8 mouse cellular contexts compared by ENCODE assay signal in genomic region chr19:45014335-45014971, GRCm38 (mm10). TPM values are rescaled to one million over a fixed set of nuclear protein-coding genes. Genes with fewer than 3 reads are reported as not detected.
DNase-seq lines count a peak whose midpoint lies in the region; ATAC-seq lines count a peak whose summit lies in the region.

TSS of gene Lzts2 (plus strand) at chr19:45014414.

- no peaks in the 10 kb centered on the region for H3K9me3 ChIP-seq in intestine, embryonic 14.5 days (ENCODE audit: control insufficient read depth, low read length)
- H3K9me3 ChIP-seq in neural tube, embryonic 13.5 days: no peaks in the 10 kb centered on the region

- peak in 1 of 2 experiments; percentile 47 for DNase-seq in heart, adult 18-20 months
- DNase-seq in heart, adult 11 months: no peak
- no peak for DNase-seq in adrenal gland, postnatal 25 days
- no peak for DNase-seq in gastrocnemius, postnatal 14 days
- peak; percentile 70 for DNase-seq in intestine, embryonic 14.5 days (ENCODE audit: low spot score)
- DNase-seq in liver: peak; percentile 30
- no peak for DNase-seq in MN1 (ENCODE audit: low spot score)

- H3K4me2 ChIP-seq in intestine, embryonic 14.5 days (ENCODE audit: low read length): peak within 1 kb of the TSS; percentile 97
- peak within 1 kb of the TSS; percentile 91 for H3K4me2 ChIP-seq in neural tube, embryonic 13.5 days

- intact Hi-C loops in gastrocnemius, postnatal 14 days (cut with DNase I; ENCODE audit: low total_unique reads): no loop called here

- peak within 1 kb of the TSS; percentile 97 for H3K27ac ChIP-seq in intestine, embryonic 14.5 days (ENCODE audit: low read depth)
- peak within 1 kb of the TSS; percentile 98 for H3K27ac ChIP-seq in neural tube, embryonic 13.5 days (replicated peaks)

- H3K27me3 ChIP-seq in intestine, embryonic 14.5 days (replicated peaks; ENCODE audit: control insufficient read depth, insufficient read depth, low read length): no peaks in the 10 kb centered on the region
- no peaks in the 10 kb centered on the region for H3K27me3 ChIP-seq in neural tube, embryonic 13.5 days

- H3K36me3 ChIP-seq in intestine, embryonic 14.5 days (ENCODE audit: control insufficient read depth, insufficient read depth, low read length): peaks cover 31% of the 10 kb centered on the region
- H3K36me3 ChIP-seq in neural tube, embryonic 13.5 days: peaks cover 24% of the 10 kb centered on the region

- peak within 1 kb of the TSS; percentile 56 for H3K4me3 ChIP-seq in intestine, embryonic 14.5 days (ENCODE audit: low read depth, low read length)
- H3K4me3 ChIP-seq in neural tube, embryonic 13.5 days: peak within 1 kb of the TSS; percentile 65

- H3K9ac ChIP-seq in intestine, embryonic 14.5 days (ENCODE audit: low read length): peak within 1 kb of the TSS; percentile 75
- H3K9ac ChIP-seq in neural tube, embryonic 13.5 days: peak within 1 kb of the TSS; percentile 87

- peaks cover 36% of the 10 kb centered on the region for H3K4me1 ChIP-seq in intestine, embryonic 14.5 days (replicated peaks; ENCODE audit: control insufficient read depth, insufficient read depth, low read length)
- peaks cover 50% of the 10 kb centered on the region for H3K4me1 ChIP-seq in neural tube, embryonic 13.5 days (replicated peaks)

- peak; percentile 32 for ATAC-seq in intestine, embryonic 14.5 days (replicated peaks; ENCODE audit: low FRiP score, low TSS enrichment, low read depth)
- no peak for ATAC-seq in neural tube, embryonic 13.5 days (ENCODE audit: low read depth)

- 7% methylated on average over 10 of the region's 10 CpGs for WGBS in intestine, embryonic 14.5 days
- 10% methylated on average over 10 of the region's 10 CpGs for WGBS in neural tube, embryonic 13.5 days

RNA-seq across cellular contexts. Expression of gene Lzts2, which starts in this region (rescaled TPM):
- total RNA-seq in heart, adult 18-20 months (2021): 10 to 100 TPM; 55.3 to 58.9 TPM
- total RNA-seq in adrenal gland, postnatal 25 days (2021): 83.2 and 101 TPM in 2 replicates
- total RNA-seq in gastrocnemius, postnatal 14 days (2021): 10 to 100 TPM; 26.8 to 29.0 TPM
- 50.6 and 52.1 TPM in 2 replicates for polyA plus RNA-seq in intestine, embryonic 14.5 days (2014; fragmentation: Nextera tagmentation; extraction: Ambion mirVana)
- polyA plus RNA-seq in neural tube, embryonic 13.5 days (2015; fragmentation: Nextera tagmentation; extraction: Ambion mirVana): 29.1 and 30.8 TPM in 2 replicates

Comparison
In these comparisons a context has a peak if more than half of its experiments do, and no peak if none do; other contexts are left out.
1. DNase-seq: peak in intestine, embryonic 14.5 days (single experiment) and liver (single experiment); none in heart, adult 11 months (single experiment), adrenal gland, postnatal 25 days (single experiment), gastrocnemius, postnatal 14 days (single experiment) and MN1 (single experiment).